Mouse (Mus musculus): Measurements from ENCODE around the gene Abl1.

Abl1 gene

GRCm38 (mm10) chr2:31741728-31742127 is 53.6 kb downstream of the Abl1 start:
- in situ Hi-C loops (cut with MboI; ENCODE audit: low sequenced_read_pairs), result no loop called here

GRCm38 (mm10) chr2:31742134-31742533 is 54.0 kb downstream of the Abl1 start:
- in situ Hi-C loops (cut with MboI; ENCODE audit: low sequenced_read_pairs), result no loop called here

- in situ Hi-C loops (cut with MboI; ENCODE audit: low sequenced_read_pairs), result no loop called here
Observed at GRCm38 (mm10) chr2:31745741-31746243, 57.6 kb downstream of the Abl1 start.

- in situ Hi-C loops (cut with MboI; ENCODE audit: low sequenced_read_pairs), result no loop called here
Observed at GRCm38 (mm10) chr2:31746835-31747234, 58.7 kb downstream of the Abl1 start.

- in situ Hi-C loops (cut with MboI; ENCODE audit: low sequenced_read_pairs), result no loop called here
Observed at GRCm38 (mm10) chr2:31749046-31749709, 61.0 kb downstream of the Abl1 start.

GRCm38 (mm10) chr2:31750133-31750532 is 62.0 kb downstream of the Abl1 start:
- in situ Hi-C loops (cut with MboI; ENCODE audit: low sequenced_read_pairs), result no loop called here

GRCm38 (mm10) chr2:31757472-31757871 is 69.3 kb downstream of the Abl1 start:
- in situ Hi-C loops (cut with MboI; ENCODE audit: low sequenced_read_pairs), result no loop called here

GRCm38 (mm10) chr2:31758966-31759365 is 70.8 kb downstream of the Abl1 start:
- in situ Hi-C loops (cut with MboI; ENCODE audit: low sequenced_read_pairs), result no loop called here

- in situ Hi-C loops (cut with MboI; ENCODE audit: low sequenced_read_pairs), result no loop called here
Observed at GRCm38 (mm10) chr2:31759751-31760460, 71.7 kb downstream of the Abl1 start.

- in situ Hi-C loops (cut with MboI; ENCODE audit: low sequenced_read_pairs), result no loop called here
Observed at GRCm38 (mm10) chr2:31760486-31760885, 72.3 kb downstream of the Abl1 start.

GRCm38 (mm10) chr2:31761115-31761531 is 72.9 kb downstream of the Abl1 start:
- in situ Hi-C loops (cut with MboI; ENCODE audit: low sequenced_read_pairs), result no loop called here

GRCm38 (mm10) chr2:31761585-31761984 is 73.4 kb downstream of the Abl1 start:
- in situ Hi-C loops (cut with MboI; ENCODE audit: low sequenced_read_pairs), result no loop called here

- in situ Hi-C loops (cut with MboI; ENCODE audit: low sequenced_read_pairs), result no loop called here
Observed at GRCm38 (mm10) chr2:31762155-31762554, 74.0 kb downstream of the Abl1 start.

- in situ Hi-C loops (cut with MboI; ENCODE audit: low sequenced_read_pairs), result no loop called here
Observed at GRCm38 (mm10) chr2:31762853-31763252, 74.7 kb downstream of the Abl1 start.

GRCm38 (mm10) chr2:31763271-31763670 is 75.1 kb downstream of the Abl1 start:
- in situ Hi-C loops (cut with MboI; ENCODE audit: low sequenced_read_pairs), result no loop called here

GRCm38 (mm10) chr2:31767104-31767503 is 78.9 kb downstream of the Abl1 start:
- in situ Hi-C loops (cut with MboI; ENCODE audit: low sequenced_read_pairs), result no loop called here

GRCm38 (mm10) chr2:31767815-31768214 is 79.6 kb downstream of the Abl1 start:
- in situ Hi-C loops (cut with MboI; ENCODE audit: low sequenced_read_pairs), result no loop called here

GRCm38 (mm10) chr2:31769115-31769514 is 80.9 kb downstream of the Abl1 start:
- in situ Hi-C loops (cut with MboI; ENCODE audit: low sequenced_read_pairs), result no loop called here

- in situ Hi-C loops (cut with MboI; ENCODE audit: low sequenced_read_pairs), result no loop called here
Observed at GRCm38 (mm10) chr2:31769631-31770111, 81.5 kb downstream of the Abl1 start.

GRCm38 (mm10) chr2:31770781-31771441 is 82.7 kb downstream of the Abl1 start:
- in situ Hi-C loops (cut with MboI; ENCODE audit: low sequenced_read_pairs), result no loop called here

GRCm38 (mm10) chr2:31776479-31776878 is 88.3 kb downstream of the Abl1 start:
- in situ Hi-C loops (cut with MboI; ENCODE audit: low sequenced_read_pairs), result loop anchor here (25.0 kb wide), 1 partner anchor 289 kb away; no protein-coding TSS in a partner anchor

Measured in CH12F3 (cell line).